Mouse (Mus musculus): Measurements from ENCODE around the gene Cebpzos.

DNA sequence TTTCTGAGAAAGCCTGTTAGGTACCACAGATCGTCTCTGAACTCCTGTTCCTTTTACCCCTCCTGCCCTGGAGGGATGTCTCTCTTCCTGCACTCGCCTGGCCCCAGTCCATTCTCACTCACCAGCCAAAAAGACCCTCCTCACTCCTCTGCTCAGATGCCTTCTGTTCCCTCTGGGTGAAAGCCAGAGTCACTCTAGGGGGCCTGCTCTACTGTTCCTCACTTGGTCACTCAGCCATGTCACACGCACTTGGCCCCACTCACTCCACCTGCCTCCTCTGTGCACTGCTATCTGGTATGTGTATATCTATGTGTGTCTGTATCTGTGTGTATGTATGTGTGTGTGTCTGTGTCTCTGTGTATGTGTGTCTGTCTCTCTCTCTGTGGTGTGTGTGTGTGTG is 27.1 kb upstream of the Cebpzos start:
- TF ChIP-seq CTCF (IDR thresholded peaks at IDR 0.05; ENCODE audit: low read depth) (no peak), EP300 (optimal IDR thresholded peaks at IDR 0.05) (no peak)
